Mouse (Mus musculus): ENCODE measurements at regions not wholly inside any gene's neighbourhood (a gene's known extent, or its start where the extent isn't known, plus 50 kb on each side); places are given as distances from the start of the nearest gene placed in this dataset.

- no peaks in the 10 kb centered on the region for H3K36me3 ChIP-seq (replicated peaks)
- H3K27me3 ChIP-seq: no peaks in the 10 kb centered on the region
- no peak overlapping the region for H3K9ac ChIP-seq
- H3K9me3 ChIP-seq: no peaks in the 10 kb centered on the region
- H3K27ac ChIP-seq: no peak overlapping the region
- H3K4me3 ChIP-seq (replicated peaks): no peak overlapping the region
- H3K4me1 ChIP-seq: no peaks in the 10 kb centered on the region
- no peak for ATAC-seq (ENCODE audit: low FRiP score)
- no peak overlapping the region for H3K4me2 ChIP-seq
- WGBS: 89% methylated on average over 4 of the region's 4 CpGs
Observed at GRCm38 (mm10) chr13:117082758-117083157, 57.4 kb upstream of the Parp8 start.

GRCm38 (mm10) chr13:117079316-117079715 is 54.0 kb upstream of the Parp8 start:
- no peak for ATAC-seq (ENCODE audit: low FRiP score)
- H3K36me3 ChIP-seq (replicated peaks): no peaks in the 10 kb centered on the region
- 80% methylated on average over 1 of the region's 1 CpGs for WGBS
- no peaks in the 10 kb centered on the region for H3K9me3 ChIP-seq
- no peak overlapping the region for H3K9ac ChIP-seq
- no peak overlapping the region for H3K4me2 ChIP-seq
- no peak overlapping the region for H3K4me3 ChIP-seq (replicated peaks)
- H3K27me3 ChIP-seq: no peaks in the 10 kb centered on the region
- no peak overlapping the region for H3K27ac ChIP-seq
- no peaks in the 10 kb centered on the region for H3K4me1 ChIP-seq

All from forebrain, embryonic 12.5 days (tissue).